Mouse (Mus musculus) liver, postnatal 0 days (tissue): ENCODE measurements around the gene Pgs1. TPM values are rescaled to one million over a fixed set of nuclear protein-coding genes. Genes with fewer than 3 reads are reported as not detected.

Source experiments
- ATAC-seq: fragments of 200-750 bp; cut with Nextera tagmentation; 2 replicates; pipeline ENCODE4 v1.8.0; 2017; ENCODE audit warnings: mild to moderate bottlenecking, moderate library complexity
- DNase-seq: peaks from one replicate; pipeline ENCODE4 v3.0.0-alpha.2; 2016
- H3K27ac ChIP-seq: fragments of 300-500 bp; sonication (generic); 2 replicates; pipeline ENCODE4 v1.5.1; 2014; ENCODE audit warnings: antibody characterized with exemption, moderate library complexity, mild to moderate bottlenecking, low read depth
- H3K27me3 ChIP-seq: fragments of 300-500 bp; sonication (generic); 2 replicates; pipeline ENCODE4 v1.6.1; 2014; ENCODE audit warnings: low read length, control low read depth, mixed read lengths; ENCODE audit not compliant: insufficient read depth
- H3K36me3 ChIP-seq: fragments of 300-500 bp; sonication (generic); replicated peaks from 2 replicates; pipeline ENCODE4 v1.6.1; 2014; ENCODE audit warnings: mild to moderate bottlenecking, control low read depth, low read length, moderate library complexity, mixed read lengths; ENCODE audit not compliant: insufficient read depth
- H3K4me1 ChIP-seq: fragments of 300-500 bp; sonication (generic); 2 replicates; pipeline ENCODE4 v1.6.1; 2014; ENCODE audit warnings: antibody characterized with exemption, mild to moderate bottlenecking, control low read depth; ENCODE audit not compliant: insufficient read depth
- H3K4me2 ChIP-seq: fragments of 300-500 bp; sonication (generic); 2 replicates; pipeline ENCODE4 v1.6.1; 2014; ENCODE audit warnings: low read depth, mild to moderate bottlenecking, low read length, moderate library complexity, mixed read lengths
- H3K4me3 ChIP-seq: fragments of 300-500 bp; sonication (generic); 2 replicates; pipeline ENCODE4 v1.5.1; 2014; ENCODE audit warnings: low read depth, low read length
- H3K9ac ChIP-seq: fragments of 300-500 bp; sonication (generic); replicated peaks from 2 replicates; pipeline ENCODE4 v1.6.1; 2014; ENCODE audit warnings: mild to moderate bottlenecking, moderate library complexity
- H3K9me3 ChIP-seq: fragments of 300-500 bp; sonication (generic); 2 replicates; pipeline ENCODE4 v1.6.1; 2016; ENCODE audit warnings: mild to moderate bottlenecking, control low read depth, low read length, mixed read lengths
- CTCF ChIP-seq: sonication (generic); IDR thresholded peaks from 2 replicates; pipeline ENCODE4 v1.5.1; 2016; ENCODE audit warnings: antibody characterized with exemption, low read depth
- EP300 ChIP-seq: IDR thresholded peaks from 2 replicates; pipeline ENCODE4 v1.6.1; 2016; ENCODE audit warnings: antibody characterized with exemption, low read depth, mild to moderate bottlenecking
- WGBS: fragments of 180-500 bp; shearing (Covaris S2); extraction: QIAGEN DNeasy Blood & Tissue Kit; methylation state at CpG from one replicate; pipeline ENCODE4 v1.1.7; 2014; ENCODE audit not compliant: insufficient replicate concordance; 5-methylcytosine and 5-hydroxymethylcytosine counted together
- polyA plus RNA-seq: library from polyadenylated mRNA; unstranded; fragments of >200 nt; fragmentation: Nextera tagmentation; extraction: Ambion mirVana; gene quantifications from 2 replicates; pipeline ENCODE4 v1.2.1, GENCODE M21; 2015

The Pgs1 gene
- polyA plus RNA-seq, 1 experiment from 2014 or later = 10.1 TPM

DNA sequence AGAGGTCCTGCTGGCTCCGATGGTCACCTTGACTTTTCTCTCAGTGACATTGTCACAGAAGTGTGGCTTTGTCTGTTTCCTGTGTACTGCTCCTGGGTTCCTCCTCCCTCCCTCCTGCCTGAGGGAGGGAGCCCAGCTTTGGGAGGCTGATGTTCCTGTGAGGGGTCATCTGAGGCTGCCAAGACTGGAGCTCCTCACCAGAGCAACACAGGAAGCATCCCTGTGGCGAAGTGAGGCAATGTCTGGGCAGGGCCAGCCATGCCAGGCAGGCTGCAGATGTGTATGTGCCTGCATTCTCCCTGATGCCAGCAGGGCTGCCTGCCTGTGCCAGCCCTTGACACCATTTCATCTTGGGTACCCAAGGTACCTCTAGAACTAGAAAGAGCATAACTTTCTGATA is 32.0 kb upstream of the Pgs1 start:
- H3K27ac ChIP-seq = no peak overlapping the region
- no peak overlapping the region for H3K9ac ChIP-seq
- TF ChIP-seq CTCF (no peak), EP300 (no peak)

GRCm38 (mm10) chr11:117954819-117955218 is 31.3 kb upstream of the Pgs1 start:
- no peak for TF ChIP-seq CTCF
- TF ChIP-seq EP300 = no peak
- peaks cover 22% of the 10 kb centered on the region for H3K4me1 ChIP-seq
- 75% methylated on average over 9 of the region's 9 CpGs for WGBS
- no peaks in the 10 kb centered on the region for H3K36me3 ChIP-seq
- DNase-seq (no peak), ATAC-seq (no peak)
- H3K4me3 ChIP-seq = no peak overlapping the region
- no peaks in the 10 kb centered on the region for H3K9me3 ChIP-seq
- H3K27ac ChIP-seq = no peak overlapping the region
- peaks cover 5% of the 10 kb centered on the region; the same call in 1 of the 2 replicates for H3K27me3 ChIP-seq
- H3K9ac ChIP-seq = no peak overlapping the region
- H3K4me2 ChIP-seq = no peak overlapping the region

More for the DNA sequence above, 32.0 kb upstream of the Pgs1 start:
- Histone ChIP-seq H3K9me3 (no peaks in the 10 kb centered on the region), H3K4me3 (no peak overlapping the region), H3K4me2 (no peak overlapping the region), H3K4me1 (peaks cover 22% of the 10 kb centered on the region), H3K27me3 (peaks cover 12% of the 10 kb centered on the region; the same call in 1 of the 2 replicates), H3K36me3 (no peaks in the 10 kb centered on the region)
- DNase-seq (no peak), ATAC-seq (no peak)
- 34% methylated on average over 2 of the region's 2 CpGs for whole genome bisulfite sequencing

DNA sequence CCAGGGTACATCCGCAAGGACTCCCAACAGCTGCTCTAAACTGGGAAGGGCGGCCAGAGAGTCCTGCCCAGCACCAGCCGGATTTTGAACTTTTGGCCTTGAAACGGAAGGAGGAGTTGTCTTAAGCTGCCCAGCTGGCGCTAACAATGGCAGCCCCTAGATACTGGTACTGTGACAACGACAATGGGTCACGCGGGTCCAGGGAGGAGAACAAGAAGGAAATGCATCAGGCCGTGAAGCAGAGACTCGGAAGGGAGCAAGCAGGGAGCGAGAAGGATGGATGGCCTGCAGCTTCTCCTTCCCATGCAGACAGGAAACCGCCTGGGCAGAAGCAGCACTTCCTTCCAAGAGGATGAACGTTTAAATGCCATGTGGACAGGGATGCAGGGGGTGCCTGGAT is 30.5 kb upstream of the Pgs1 start:
- TF ChIP-seq EP300 (no peak), CTCF (no peak)
- Histone ChIP-seq H3K36me3 (no peaks in the 10 kb centered on the region), H3K27ac (no peak overlapping the region; the same call in 1 of the 2 replicates), H3K4me3 (no peak overlapping the region), H3K4me1 (peaks cover 23% of the 10 kb centered on the region), H3K4me2 (no peak overlapping the region), H3K27me3 (0 out of 2 replicates have a peak, but pooled peaks cover 2% of the 10 kb centered on the region), H3K9me3 (no peaks in the 10 kb centered on the region), H3K9ac (no peak overlapping the region)
- ATAC-seq = 0 out of 2 replicates have a peak, but pooled peaks have one; percentile 7
- no peak for DNase-seq
- 49% methylated on average over 13 of the region's 13 CpGs for WGBS

- TF ChIP-seq CTCF (no peak), EP300 (no peak)
- Histone ChIP-seq H3K9me3 (no peaks in the 10 kb centered on the region), H3K27me3 (0 out of 2 replicates have a peak, but pooled peaks cover 2% of the 10 kb centered on the region), H3K27ac (no peak overlapping the region), H3K4me1 (peaks cover 39% of the 10 kb centered on the region), H3K9ac (no peak overlapping the region), H3K4me2 (no peak overlapping the region), H3K4me3 (no peak overlapping the region), H3K36me3 (no peaks in the 10 kb centered on the region)
- ATAC-seq (no peak), DNase-seq (no peak)
- 46% methylated on average over 7 of the region's 7 CpGs for WGBS
Observed at GRCm38 (mm10) chr11:117958197-117958596, 27.9 kb upstream of the Pgs1 start.

GRCm38 (mm10) chr11:117959166-117959565 is 26.9 kb upstream of the Pgs1 start:
- no peak for TF ChIP-seq EP300
- no peak for TF ChIP-seq CTCF
- no peak overlapping the region for H3K4me3 ChIP-seq
- H3K9me3 ChIP-seq = no peaks in the 10 kb centered on the region
- no peak overlapping the region for H3K9ac ChIP-seq
- H3K27ac ChIP-seq = no peak overlapping the region; the same call in 1 of the 2 replicates
- WGBS = 65% methylated on average over 4 of the region's 4 CpGs
- H3K4me1 ChIP-seq = peaks cover 48% of the 10 kb centered on the region
- H3K4me2 ChIP-seq = 0 out of 2 replicates have a peak overlapping the region, but pooled peaks have one; percentile 6
- DNase-seq (no peak), ATAC-seq (no peak)
- H3K27me3 ChIP-seq = 0 out of 2 replicates have a peak, but pooled peaks cover 2% of the 10 kb centered on the region
- no peaks in the 10 kb centered on the region for H3K36me3 ChIP-seq

GRCm38 (mm10) chr11:117959741-117960381 is 26.2 kb upstream of the Pgs1 start:
- H3K4me1 ChIP-seq = peaks cover 55% of the 10 kb centered on the region
- DNase-seq (no peak), ATAC-seq (no peak)
- no peaks in the 10 kb centered on the region for H3K36me3 ChIP-seq
- 24% methylated on average over 17 of the region's 17 CpGs for WGBS
- peak overlapping the region; percentile 6; the same call in 1 of the 2 replicates for H3K4me2 ChIP-seq
- H3K4me3 ChIP-seq = no peak overlapping the region
- H3K9me3 ChIP-seq = no peaks in the 10 kb centered on the region
- H3K27me3 ChIP-seq = 0 out of 2 replicates have a peak, but pooled peaks cover under 1% of the 10 kb centered on the region
- peak overlapping the region; percentile 7 for H3K27ac ChIP-seq
- H3K9ac ChIP-seq = no peak overlapping the region
- TF ChIP-seq CTCF (no peak), EP300 (peak; percentile 46; the same call in 1 of the 2 replicates)
